Mouse (Mus musculus): ENCODE measurements at regions not wholly inside any gene's neighbourhood (a gene's known extent, or its start where the extent isn't known, plus 50 kb on each side); places are given as distances from the start of the nearest gene placed in this dataset.

- Histone ChIP-seq H3K9me3 (ENCODE audit: control insufficient read depth, low read length) (no peaks in the 10 kb centered on the region), H3K27ac (replicated peaks; ENCODE audit: low read depth, low read length) (no peak overlapping the region), H3K9ac (ENCODE audit: low read depth, low read length) (no peak overlapping the region), H3K4me1 (ENCODE audit: control insufficient read depth, insufficient read depth, low read length) (no peaks in the 10 kb centered on the region), H3K4me2 (ENCODE audit: low read depth, low read length) (no peak overlapping the region), H3K36me3 (ENCODE audit: control insufficient read depth, insufficient read depth, low read length) (no peaks in the 10 kb centered on the region), H3K4me3 (ENCODE audit: low read depth, low read length) (no peak overlapping the region), H3K27me3 (replicated peaks; ENCODE audit: control insufficient read depth, insufficient read depth, low read length) (0 out of 2 replicates have a peak, but pooled peaks cover 3% of the 10 kb centered on the region)
- ATAC-seq (ENCODE audit: low read depth) = no peak
- WGBS = 82% methylated on average over 4 of the region's 4 CpGs
- no peak for DNase-seq (ENCODE audit: low spot score)
Measured at GRCm38 (mm10) chrX:163850915-163851599, 57.8 kb upstream of the Ap1s2 start.

- no peaks in the 10 kb centered on the region for H3K9me3 ChIP-seq (ENCODE audit: control insufficient read depth, low read length)
- H3K9ac ChIP-seq (ENCODE audit: low read depth, low read length) = no peak overlapping the region
- H3K27ac ChIP-seq (replicated peaks; ENCODE audit: low read depth, low read length) = no peak overlapping the region
- H3K4me3 ChIP-seq (ENCODE audit: low read depth, low read length) = no peak overlapping the region
- DNase-seq (ENCODE audit: low spot score) = no peak
- 36% methylated on average over 3 of the region's 3 CpGs for WGBS
- ATAC-seq (ENCODE audit: low read depth) = no peak
- no peaks in the 10 kb centered on the region for H3K36me3 ChIP-seq (ENCODE audit: control insufficient read depth, insufficient read depth, low read length)
- H3K27me3 ChIP-seq (replicated peaks; ENCODE audit: control insufficient read depth, insufficient read depth, low read length) = no peaks in the 10 kb centered on the region; the same call in 1 of the 2 replicates
- H3K4me2 ChIP-seq (ENCODE audit: low read depth, low read length) = no peak overlapping the region
- H3K4me1 ChIP-seq (ENCODE audit: control insufficient read depth, insufficient read depth, low read length) = no peaks in the 10 kb centered on the region
Measured at GRCm38 (mm10) chrX:163858494-163858893, 50.3 kb upstream of the Ap1s2 start.

Measured in embryonic facial prominence, embryonic 14.5 days (tissue).